12 mouse cellular contexts compared by ENCODE assay signal in the genomic region with DNA sequence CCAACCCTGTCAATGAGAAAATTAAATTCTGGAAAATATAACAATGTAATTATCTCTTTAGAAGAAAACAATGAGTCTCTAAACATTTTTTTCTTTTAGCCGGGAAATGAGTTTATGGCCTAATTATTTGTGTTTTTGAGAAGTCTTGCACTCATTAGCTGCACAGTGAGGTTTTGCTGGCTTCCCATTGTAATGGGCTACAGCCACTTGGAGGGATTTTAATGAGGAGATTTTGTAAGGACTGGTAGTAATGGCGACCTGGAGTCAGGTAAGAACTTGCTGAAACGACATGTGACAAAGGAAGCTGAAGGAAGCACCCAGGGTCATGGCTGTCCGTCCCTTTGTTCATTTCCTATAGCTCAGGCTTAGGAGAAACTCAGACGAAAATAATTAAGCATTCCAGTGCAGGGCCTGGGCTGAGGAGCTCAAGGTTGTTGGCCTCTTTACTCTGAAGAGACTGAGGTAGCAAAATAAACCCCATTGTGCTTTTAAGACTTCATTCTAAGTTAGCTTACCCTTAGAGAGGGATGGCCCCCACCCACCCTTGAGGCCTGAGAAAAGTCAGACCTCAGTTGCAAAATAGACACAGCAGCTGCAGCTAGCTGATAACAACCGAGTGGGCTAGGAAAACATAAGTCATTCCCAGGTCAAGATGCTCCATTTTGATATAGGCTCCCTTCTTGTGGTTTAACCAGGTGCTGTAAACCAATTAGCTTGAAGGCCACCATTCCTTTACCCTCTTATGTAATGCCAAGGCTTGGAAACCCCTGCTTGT.
DNase-seq lines count a peak whose midpoint lies in the region; ATAC-seq lines count a peak whose summit lies in the region.
"Had no signal": no experiment of that assay in that cellular context is flagged by ENCODE, and none has a peak within 500 bp of the region (broad histone marks: within the 10 kb centered on the region; RNA-seq: fewer than 3 reads in every experiment).

No protein-coding gene starts in this region.

- no peak overlapping the region for H3K4me2 ChIP-seq in forebrain, embryonic 11.5 days (ENCODE audit: low read depth, low read length, severe bottlenecking)
- no peak overlapping the region for H3K4me2 ChIP-seq in forebrain, embryonic 13.5 days
- no peak overlapping the region for H3K4me2 ChIP-seq in lung, embryonic 15.5 days
- H3K4me2 ChIP-seq in liver, embryonic 16.5 days (ENCODE audit: low read depth, low read length): peak overlapping the region; percentile 40
- no peak overlapping the region for H3K4me2 ChIP-seq in midbrain, embryonic 11.5 days

- no peak overlapping the region for H3K27ac ChIP-seq in forebrain, embryonic 11.5 days (ENCODE audit: low read depth, low read length)
- no peak overlapping the region for H3K27ac ChIP-seq in forebrain, embryonic 13.5 days
- H3K27ac ChIP-seq in lung, embryonic 15.5 days: no peak overlapping the region
- H3K27ac ChIP-seq in liver, embryonic 16.5 days (ENCODE audit: low read length): peak overlapping the region; percentile 84
- H3K27ac ChIP-seq in midbrain, embryonic 11.5 days (ENCODE audit: low read depth, low read length): no peak overlapping the region
- H3K27ac ChIP-seq: kidney, postnatal 0 days had no signal

- no peaks in the 10 kb centered on the region for H3K36me3 ChIP-seq in forebrain, embryonic 11.5 days (ENCODE audit: control insufficient read depth, insufficient read depth, low read length)
- H3K36me3 ChIP-seq in forebrain, embryonic 13.5 days (ENCODE audit: poor library complexity, severe bottlenecking): no peaks in the 10 kb centered on the region
- no peaks in the 10 kb centered on the region for H3K36me3 ChIP-seq in lung, embryonic 15.5 days
- H3K36me3 ChIP-seq in liver, embryonic 16.5 days (ENCODE audit: control insufficient read depth, insufficient read depth): no peaks in the 10 kb centered on the region
- H3K36me3 ChIP-seq in midbrain, embryonic 11.5 days (ENCODE audit: control insufficient read depth, insufficient read depth, low read length): no peaks in the 10 kb centered on the region

- H3K4me3 ChIP-seq in forebrain, embryonic 11.5 days (ENCODE audit: low read depth, low read length): no peak overlapping the region
- H3K4me3 ChIP-seq in forebrain, embryonic 13.5 days: no peak overlapping the region
- H3K4me3 ChIP-seq in lung, embryonic 15.5 days: no peak overlapping the region
- no peak overlapping the region for H3K4me3 ChIP-seq in liver, embryonic 16.5 days (ENCODE audit: low read depth, low read length)
- no peak overlapping the region for H3K4me3 ChIP-seq in midbrain, embryonic 11.5 days (ENCODE audit: low read depth, low read length)

- peak; percentile 60 for ATAC-seq in forebrain, embryonic 11.5 days (replicated peaks; ENCODE audit: low FRiP score)
- no peak for ATAC-seq in forebrain, embryonic 13.5 days
- peak; percentile 39; the same call in 1 of the 2 replicates for ATAC-seq in lung, embryonic 15.5 days (ENCODE audit: borderline replicate concordance, extremely low read depth, low FRiP score, low TSS enrichment)
- ATAC-seq in liver, embryonic 16.5 days (ENCODE audit: low read depth): peak; percentile 92
- ATAC-seq in midbrain, embryonic 11.5 days (ENCODE audit: low FRiP score): no peak

- H3K4me1 ChIP-seq in forebrain, embryonic 11.5 days (replicated peaks; ENCODE audit: control insufficient read depth, insufficient read depth, low read length): no peaks in the 10 kb centered on the region
- H3K4me1 ChIP-seq in forebrain, embryonic 13.5 days: no peaks in the 10 kb centered on the region
- H3K4me1 ChIP-seq in lung, embryonic 15.5 days: no peaks in the 10 kb centered on the region
- peaks cover 28% of the 10 kb centered on the region for H3K4me1 ChIP-seq in liver, embryonic 16.5 days (ENCODE audit: control insufficient read depth, low read depth, low read length)
- no peaks in the 10 kb centered on the region for H3K4me1 ChIP-seq in midbrain, embryonic 11.5 days (ENCODE audit: control insufficient read depth, insufficient read depth, low read length)

- no peaks in the 10 kb centered on the region for H3K9me3 ChIP-seq in forebrain, embryonic 11.5 days (ENCODE audit: control insufficient read depth, low read length)
- H3K9me3 ChIP-seq in forebrain, embryonic 13.5 days (replicated peaks): no peaks in the 10 kb centered on the region
- no peaks in the 10 kb centered on the region for H3K9me3 ChIP-seq in lung, embryonic 15.5 days
- no peaks in the 10 kb centered on the region for H3K9me3 ChIP-seq in liver, embryonic 16.5 days (replicated peaks; ENCODE audit: control insufficient read depth, low read length)
- H3K9me3 ChIP-seq in midbrain, embryonic 11.5 days (ENCODE audit: control insufficient read depth, low read length): no peaks in the 10 kb centered on the region

- DNase-seq in forebrain, embryonic 11.5 days (ENCODE audit: low spot score): no peak
- no peak for DNase-seq in lung, postnatal 36 days
- DNase-seq in ZHBTc4 (ENCODE audit: low read depth, low spot score): peak; percentile 18
- no peak for DNase-seq in kidney, adult 18-20 months
- no peak for DNase-seq in midbrain, embryonic 11.5 days (ENCODE audit: low spot score, missing footprints)
- DNase-seq: cerebellum, postnatal 10 days; lung, adult 18-20 months; midbrain, embryonic 14.5 days had no signal

- no peak overlapping the region for H3K9ac ChIP-seq in forebrain, embryonic 11.5 days (ENCODE audit: low read length)
- no peak overlapping the region for H3K9ac ChIP-seq in forebrain, embryonic 13.5 days
- no peak overlapping the region for H3K9ac ChIP-seq in lung, embryonic 15.5 days
- H3K9ac ChIP-seq in liver, embryonic 16.5 days (ENCODE audit: low read depth, low read length): peak overlapping the region; percentile 0; the same call in 1 of the 2 replicates
- H3K9ac ChIP-seq in midbrain, embryonic 11.5 days (ENCODE audit: low read length): no peak overlapping the region

- 30% methylated on average over 6 of the region's 6 CpGs for WGBS in forebrain, embryonic 11.5 days
- 20% methylated on average over 6 of the region's 6 CpGs for WGBS in forebrain, embryonic 13.5 days
- WGBS in lung, embryonic 15.5 days: 54% methylated on average over 6 of the region's 6 CpGs
- 27% methylated on average over 6 of the region's 6 CpGs for WGBS in liver, embryonic 16.5 days (ENCODE audit: insufficient replicate concordance)
- WGBS in midbrain, embryonic 11.5 days: 59% methylated on average over 6 of the region's 6 CpGs

- no peaks in the 10 kb centered on the region for H3K27me3 ChIP-seq in forebrain, embryonic 11.5 days (ENCODE audit: control insufficient read depth, insufficient read depth, low read length)
- no peaks in the 10 kb centered on the region for H3K27me3 ChIP-seq in forebrain, embryonic 13.5 days
- H3K27me3 ChIP-seq in lung, embryonic 15.5 days: no peaks in the 10 kb centered on the region
- no peaks in the 10 kb centered on the region for H3K27me3 ChIP-seq in liver, embryonic 16.5 days (ENCODE audit: control insufficient read depth, insufficient read depth, low read depth, low read length)
- no peaks in the 10 kb centered on the region for H3K27me3 ChIP-seq in midbrain, embryonic 11.5 days (ENCODE audit: control insufficient read depth, insufficient read depth, low read length)

Comparison
In these comparisons a context has a peak if more than half of its experiments do, and no peak if none do; other contexts are left out.
1. ATAC-seq: peak in forebrain, embryonic 11.5 days (single experiment), lung, embryonic 15.5 days (single experiment) and liver, embryonic 16.5 days (single experiment); none in forebrain, embryonic 13.5 days (single experiment) and midbrain, embryonic 11.5 days (single experiment).